Mouse (Mus musculus) thymus, postnatal 10 days (tissue): ENCODE measurements around the gene Elavl1.
"Not testable (repeated sequence)": the region's sequence is repeated elsewhere in the genome, so short reads cannot be mapped to it uniquely, and the experiment has no call there.

Experiments used
- DNase-seq, 2 experiments: peaks; one replicate each; pipeline ENCODE4 v3.0.0; 2021; ENCODE audit warnings: low spot score in 2 of 2

Gene Elavl1

DNA sequence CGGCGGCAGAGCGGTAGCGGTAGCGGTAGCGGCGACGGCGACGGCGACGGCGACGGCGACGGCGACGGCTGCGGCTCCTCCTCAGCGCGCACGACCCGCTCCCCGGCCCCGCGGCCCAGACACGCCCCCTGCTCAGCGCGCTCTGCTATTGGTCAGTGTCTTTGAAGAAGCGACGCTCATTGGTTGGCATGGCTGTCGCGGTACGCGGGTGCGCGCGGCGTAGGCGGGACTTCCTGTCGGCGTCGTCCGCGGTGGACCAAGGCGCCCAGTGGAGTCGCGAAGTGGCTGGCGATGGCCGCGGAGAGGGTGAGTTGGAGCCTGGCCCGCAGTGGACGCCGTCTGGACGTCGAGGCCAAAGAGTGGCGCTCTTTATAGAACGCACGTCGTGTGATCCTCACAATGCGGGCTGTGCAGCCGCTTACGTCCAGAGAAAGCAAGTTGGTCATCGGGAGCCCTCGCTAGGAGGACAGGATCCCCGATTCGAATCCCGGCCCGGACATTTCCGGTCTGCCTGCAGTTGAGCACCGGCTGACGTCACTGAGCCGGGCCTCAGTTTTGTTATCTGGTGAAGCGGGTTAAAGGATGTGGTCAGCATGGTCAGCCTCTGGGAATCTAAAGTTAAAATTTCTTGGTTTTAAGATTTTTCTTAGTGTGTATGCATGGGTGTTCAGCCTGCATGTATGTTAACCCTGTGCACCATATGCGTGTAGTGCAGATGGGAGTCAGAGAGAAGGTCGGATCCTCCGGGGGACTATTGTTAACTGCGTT lies at the start of gene Elavl1, which contains the start of gene Ccl25:
TSS of gene Elavl1 (minus strand) at position 431 of the 768 bp plus-strand sequence.
TSS of gene Ccl25 (plus strand) at position 228 of the 768 bp plus-strand sequence.
- peak; percentile 92 to 96 for DNase-seq

GRCm38 (mm10) chr8:4372657-4373056 lies 47.4 kb upstream of the Elavl1 start:
- DNase-seq = no peak

DNA sequence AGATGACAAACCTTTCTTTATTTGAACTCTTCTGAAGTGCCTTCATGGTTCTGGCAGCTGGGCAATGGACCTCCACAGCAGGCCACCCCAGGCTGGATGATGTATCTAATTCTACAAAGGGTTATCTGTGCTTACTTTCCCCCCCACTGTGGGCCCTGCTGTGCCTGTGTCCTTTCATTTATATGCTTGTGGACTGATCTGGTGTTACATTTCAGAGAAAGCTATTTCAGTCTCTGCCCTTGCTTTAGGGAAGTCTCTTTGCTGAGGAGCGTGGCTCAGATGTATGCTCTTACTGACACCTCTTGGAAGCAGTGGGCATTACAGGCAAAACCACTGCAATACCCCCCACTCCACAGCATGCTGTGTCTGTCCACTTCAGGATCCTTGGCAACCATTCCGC lies 44.9 kb upstream of the Elavl1 start:
- peak in 1 of 2 experiments; percentile 10 for DNase-seq

DNA sequence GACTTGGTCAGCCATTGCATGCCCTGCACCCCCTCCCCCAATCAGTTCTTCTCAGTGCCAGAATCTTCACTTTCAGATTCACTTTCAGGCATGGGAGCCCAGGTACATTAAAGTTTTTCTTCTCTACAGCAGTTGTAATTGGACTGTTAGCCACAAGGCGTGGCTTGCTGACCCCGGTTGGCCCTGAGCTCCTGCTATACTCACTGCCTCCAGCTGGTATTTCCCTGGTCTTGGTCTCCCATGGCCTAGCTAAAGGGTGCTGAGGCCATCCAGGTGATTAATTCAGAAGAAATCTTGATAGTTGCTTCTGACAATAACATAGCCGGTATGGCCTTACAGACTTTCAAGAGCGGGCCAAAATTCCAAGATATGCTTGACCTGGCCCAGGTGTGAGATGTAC lies 43.3 kb upstream of the Elavl1 start:
- no peak for DNase-seq

- no peak for DNase-seq
Observed at GRCm38 (mm10) chr8:4367808-4368207, 42.6 kb upstream of the Elavl1 start.

DNA sequence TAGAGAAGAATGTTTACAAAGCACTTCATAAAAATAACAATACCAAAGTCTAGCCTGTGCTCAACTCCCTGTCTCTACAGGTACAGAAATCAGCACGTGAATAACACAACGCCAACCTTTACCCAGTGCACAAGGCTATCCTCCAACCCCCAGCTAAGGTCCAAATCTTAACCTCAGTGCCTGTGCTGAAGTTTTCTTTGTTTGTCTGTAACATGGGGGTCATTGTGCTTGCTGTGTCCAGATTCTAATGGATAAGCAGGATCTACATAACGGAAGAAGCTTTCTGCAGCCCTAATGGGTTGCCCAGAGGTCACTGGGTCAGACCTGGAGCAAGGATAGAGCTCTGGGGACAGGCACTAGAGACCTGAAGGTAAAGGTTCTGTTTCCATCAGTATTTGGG lies 41.0 kb upstream of the Elavl1 start:
- DNase-seq = no peak

DNA sequence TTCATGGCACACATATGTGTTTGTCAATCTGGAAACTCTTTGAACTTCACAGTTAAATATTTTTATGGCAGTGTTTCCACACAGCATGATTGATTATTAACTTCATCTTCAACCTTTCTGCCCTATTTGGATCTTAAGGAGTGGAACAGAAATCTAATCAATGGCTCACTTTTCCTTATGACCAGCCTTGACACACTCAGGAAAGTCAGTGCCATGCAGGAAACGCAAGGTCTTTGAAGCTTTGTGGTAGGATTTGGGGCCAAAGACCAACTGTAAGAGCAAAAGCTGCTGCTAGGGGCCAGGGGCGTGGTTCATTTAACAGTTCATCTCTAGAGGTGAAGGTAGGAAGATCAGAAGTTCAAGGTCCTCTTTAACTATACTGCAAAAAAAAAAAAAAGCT lies 35.7 kb upstream of the Elavl1 start:
- DNase-seq = no peak

DNA sequence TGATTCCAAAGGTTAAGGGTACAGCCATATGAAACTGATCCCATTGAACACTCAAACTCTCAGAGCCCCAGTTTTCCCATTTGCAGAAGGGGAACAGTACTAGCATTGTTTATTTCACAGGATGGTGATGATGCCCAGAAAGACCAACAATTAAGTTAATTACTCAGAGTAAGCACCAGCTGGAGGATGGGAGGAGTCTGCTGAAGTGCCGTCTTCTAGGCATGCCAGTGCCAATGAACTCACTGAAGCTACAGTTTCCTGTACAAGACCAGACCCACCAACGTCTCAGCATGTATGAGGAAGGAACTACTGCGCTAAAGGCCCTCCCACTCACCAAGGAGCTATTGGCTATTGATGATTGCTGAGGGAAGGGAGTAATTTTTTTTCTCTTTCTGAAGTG lies 34.1 kb upstream of the Elavl1 start:
- DNase-seq = no peak

DNA sequence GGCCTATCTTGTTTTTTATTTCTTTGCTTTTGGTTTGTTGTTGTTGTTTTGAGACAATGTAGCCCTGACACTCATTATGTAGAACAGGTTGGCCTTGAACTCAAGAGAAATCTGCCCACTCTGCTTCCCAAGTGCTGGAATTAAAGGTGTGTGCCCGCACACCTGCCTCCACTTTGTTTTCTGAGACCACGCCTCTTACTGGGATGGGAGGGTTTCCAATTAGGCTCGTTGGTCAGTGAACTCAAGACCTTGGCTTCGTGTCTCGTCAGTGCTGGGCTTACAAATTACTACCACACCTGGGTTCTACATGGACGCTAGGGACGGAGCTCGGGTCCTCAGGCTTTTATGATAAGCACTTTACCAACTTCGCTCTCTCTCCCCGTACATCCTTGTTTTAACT lies 30.2 kb upstream of the Elavl1 start:
- DNase-seq = no peak

- DNase-seq = no peak
Observed at GRCm38 (mm10) chr8:4354516-4354915, 29.3 kb upstream of the Elavl1 start.

DNA sequence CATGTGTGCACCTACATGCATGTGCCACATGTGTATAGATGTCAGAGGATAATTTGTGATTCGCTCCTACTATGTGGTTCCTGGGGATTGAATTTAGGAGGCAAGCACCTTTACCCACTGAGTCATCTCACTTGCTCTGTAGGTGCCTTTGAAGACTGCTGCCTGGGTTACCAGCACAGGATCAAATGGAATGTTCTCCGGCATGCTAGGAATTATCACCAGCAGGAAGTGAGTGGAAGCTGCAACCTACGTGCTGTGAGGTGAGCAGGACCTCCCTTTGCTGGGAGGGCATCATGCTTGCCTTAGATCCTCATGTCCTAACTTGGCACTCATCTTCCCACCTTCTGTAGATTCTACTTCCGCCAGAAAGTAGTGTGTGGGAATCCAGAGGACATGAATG lies 28.5 kb upstream of the Elavl1 start:
- no peak for DNase-seq

- DNase-seq = not testable (repeated sequence)
Observed at GRCm38 (mm10) chr8:4352562-4352961, 27.3 kb upstream of the Elavl1 start.

GRCm38 (mm10) chr8:4350618-4351017 lies 25.4 kb upstream of the Elavl1 start:
- DNase-seq = no peak

DNA sequence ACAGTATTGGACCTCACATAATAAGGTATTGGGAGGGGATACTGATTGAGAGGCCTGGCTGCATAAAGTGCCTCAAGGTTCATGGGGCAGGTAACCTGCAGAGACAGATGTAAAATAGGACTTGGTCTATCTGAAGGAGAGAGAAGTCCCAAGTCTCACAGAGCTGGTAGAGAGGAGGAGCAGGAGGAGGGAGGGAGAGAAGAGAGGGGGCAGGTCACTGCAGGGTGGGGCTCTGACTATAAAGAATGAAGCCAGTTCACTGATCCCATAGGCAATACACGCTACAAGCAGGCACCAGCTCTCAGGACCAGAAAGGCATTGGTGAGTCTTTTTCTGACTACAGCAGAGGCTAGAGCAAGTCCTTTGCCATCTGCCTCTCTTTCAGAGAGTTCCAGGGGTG lies 24.1 kb upstream of the Elavl1 start:
- DNase-seq = no peak

- DNase-seq = no peak
Observed at GRCm38 (mm10) chr8:4348275-4348674, 23.1 kb upstream of the Elavl1 start.

- DNase-seq = no peak
Observed at GRCm38 (mm10) chr8:4347661-4348060, 22.4 kb upstream of the Elavl1 start.

GRCm38 (mm10) chr8:4340207-4340606 lies 15.0 kb upstream of the Elavl1 start:
- no peak for DNase-seq

GRCm38 (mm10) chr8:4335678-4336077 lies 10.5 kb upstream of the Elavl1 start:
- no peak for DNase-seq

DNA sequence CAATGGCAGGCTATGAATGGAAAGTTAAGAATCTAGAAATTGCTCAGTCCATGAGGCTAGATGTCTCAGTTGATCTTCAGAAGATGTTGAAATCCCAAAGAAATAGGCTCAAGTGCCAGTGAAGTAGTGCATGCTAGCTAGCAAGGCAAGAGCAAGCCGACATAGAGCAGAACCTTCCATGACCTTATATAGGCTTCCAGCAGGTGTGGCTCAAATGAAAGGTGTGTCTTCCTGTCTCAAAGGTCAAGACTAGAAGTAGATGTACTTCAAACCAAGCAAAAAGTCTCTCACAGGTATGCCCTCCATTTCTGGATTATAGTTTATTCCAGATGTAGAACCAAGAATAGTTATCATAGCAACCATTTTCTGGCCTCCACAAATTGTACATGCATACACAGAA lies 8.8 kb upstream of the Elavl1 start:
- no peak for DNase-seq

DNA sequence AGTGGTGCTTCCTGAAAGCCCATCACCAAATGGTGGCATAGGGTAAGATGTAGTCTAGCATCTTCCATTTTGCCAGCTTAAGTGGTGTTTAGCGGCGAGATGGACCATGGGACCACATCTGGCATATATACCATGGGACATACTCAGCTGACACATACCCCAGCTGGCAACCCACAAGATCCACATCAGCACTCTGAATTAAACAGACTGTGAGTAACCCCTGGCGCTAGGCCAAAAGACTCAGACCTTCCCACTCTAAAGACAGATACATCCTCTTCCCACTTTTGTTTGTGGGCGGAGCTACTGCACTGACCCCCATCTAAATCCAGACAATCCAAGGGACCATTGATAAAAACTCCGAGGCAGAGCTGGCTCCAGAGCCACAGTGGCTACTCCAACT lies 3.8 kb upstream of the Elavl1 start:
- no peak for DNase-seq

DNA sequence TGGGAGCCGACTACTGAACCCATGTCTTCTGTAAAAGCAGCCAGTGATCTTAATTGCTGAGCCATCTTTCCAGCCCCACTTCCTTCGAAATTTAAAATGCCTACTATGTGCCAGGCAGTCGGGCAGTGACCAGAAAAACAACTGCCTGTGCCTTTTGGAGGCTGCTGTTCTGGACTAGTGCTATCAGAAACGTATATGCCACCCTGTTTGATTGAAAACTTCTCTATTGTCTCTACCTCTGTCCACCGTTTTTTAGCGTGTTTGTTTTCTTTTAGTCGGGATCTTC lies 481 bp upstream of the Elavl1 start:
- no peak for DNase-seq

GRCm38 (mm10) chr8:4324525-4324924 lies 688 bp downstream of the Elavl1 start:
- peak in 1 of 2 experiments; percentile 49 for DNase-seq

DNA sequence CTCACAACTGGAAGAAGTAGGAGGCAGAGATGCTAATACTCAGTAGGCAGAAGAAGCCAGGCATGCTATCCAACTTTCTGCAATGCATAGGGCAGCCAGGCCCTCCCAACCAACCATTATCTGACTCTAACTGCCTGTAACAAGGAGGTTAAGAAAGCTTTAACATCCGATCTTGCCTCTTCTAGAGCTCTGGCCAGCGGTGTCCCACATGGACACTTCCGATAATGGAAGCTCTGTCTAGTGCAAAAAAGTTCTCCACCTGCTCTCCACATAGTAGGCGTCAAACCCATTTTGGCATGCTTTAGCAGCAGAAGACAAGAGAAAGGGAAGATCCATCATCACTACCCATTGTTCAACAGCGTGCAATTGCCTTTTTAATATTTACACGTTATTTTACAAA lies 1.3 kb downstream of the Elavl1 start:
- no peak for DNase-seq

DNA sequence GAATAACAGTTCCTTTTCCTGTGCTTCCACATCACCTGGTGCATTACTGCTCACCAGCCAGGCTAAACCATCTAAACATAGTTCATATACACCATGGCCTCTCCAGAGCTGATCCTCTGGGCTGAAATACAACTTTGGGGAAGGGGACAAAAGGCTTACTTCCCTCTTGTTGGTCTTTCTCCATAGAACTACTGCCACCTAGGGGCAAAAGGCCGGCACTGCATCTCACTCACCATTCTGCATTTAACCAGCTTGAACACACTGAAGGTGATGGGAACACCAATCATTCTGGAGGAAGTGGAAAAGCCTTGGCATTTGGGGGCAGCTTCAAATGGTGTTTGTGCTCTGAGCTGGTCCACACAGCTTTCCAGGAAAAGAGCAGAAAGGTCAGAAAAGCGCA lies 2.7 kb downstream of the Elavl1 start:
- DNase-seq = peak; percentile 76 to 88
